Mouse (Mus musculus) liver, postnatal 0 days (tissue): Measurements from ENCODE around the gene Adgrl4. TPM values are rescaled to one million over a fixed set of nuclear protein-coding genes. Genes with fewer than 3 reads are reported as not detected.

Source experiments
- ATAC-seq: fragments of 200-750 bp; cut with Nextera tagmentation; 2 replicates; pipeline ENCODE4 v1.8.0; 2017; ENCODE audit warnings: mild to moderate bottlenecking, moderate library complexity
- DNase-seq: peaks from one replicate; pipeline ENCODE4 v3.0.0-alpha.2; 2016
- H3K27ac ChIP-seq: fragments of 300-500 bp; sonication (generic); 2 replicates; pipeline ENCODE4 v1.5.1; 2014; ENCODE audit warnings: antibody characterized with exemption, moderate library complexity, mild to moderate bottlenecking, low read depth
- H3K27me3 ChIP-seq: fragments of 300-500 bp; sonication (generic); 2 replicates; pipeline ENCODE4 v1.6.1; 2014; ENCODE audit warnings: low read length, control low read depth, mixed read lengths; ENCODE audit not compliant: insufficient read depth
- H3K36me3 ChIP-seq: fragments of 300-500 bp; sonication (generic); replicated peaks from 2 replicates; pipeline ENCODE4 v1.6.1; 2014; ENCODE audit warnings: mild to moderate bottlenecking, control low read depth, low read length, moderate library complexity, mixed read lengths; ENCODE audit not compliant: insufficient read depth
- H3K4me1 ChIP-seq: fragments of 300-500 bp; sonication (generic); 2 replicates; pipeline ENCODE4 v1.6.1; 2014; ENCODE audit warnings: antibody characterized with exemption, mild to moderate bottlenecking, control low read depth; ENCODE audit not compliant: insufficient read depth
- H3K4me2 ChIP-seq: fragments of 300-500 bp; sonication (generic); 2 replicates; pipeline ENCODE4 v1.6.1; 2014; ENCODE audit warnings: low read depth, mild to moderate bottlenecking, low read length, moderate library complexity, mixed read lengths
- H3K4me3 ChIP-seq: fragments of 300-500 bp; sonication (generic); 2 replicates; pipeline ENCODE4 v1.5.1; 2014; ENCODE audit warnings: low read depth, low read length
- H3K9ac ChIP-seq: fragments of 300-500 bp; sonication (generic); replicated peaks from 2 replicates; pipeline ENCODE4 v1.6.1; 2014; ENCODE audit warnings: mild to moderate bottlenecking, moderate library complexity
- H3K9me3 ChIP-seq: fragments of 300-500 bp; sonication (generic); 2 replicates; pipeline ENCODE4 v1.6.1; 2016; ENCODE audit warnings: mild to moderate bottlenecking, control low read depth, low read length, mixed read lengths
- CTCF ChIP-seq: sonication (generic); IDR thresholded peaks from 2 replicates; pipeline ENCODE4 v1.5.1; 2016; ENCODE audit warnings: antibody characterized with exemption, low read depth
- EP300 ChIP-seq: IDR thresholded peaks from 2 replicates; pipeline ENCODE4 v1.6.1; 2016; ENCODE audit warnings: antibody characterized with exemption, low read depth, mild to moderate bottlenecking
- WGBS: fragments of 180-500 bp; shearing (Covaris S2); extraction: QIAGEN DNeasy Blood & Tissue Kit; methylation state at CpG from one replicate; pipeline ENCODE4 v1.1.7; 2014; ENCODE audit not compliant: insufficient replicate concordance; 5-methylcytosine and 5-hydroxymethylcytosine counted together
- polyA plus RNA-seq: library from polyadenylated mRNA; unstranded; fragments of >200 nt; fragmentation: Nextera tagmentation; extraction: Ambion mirVana; gene quantifications from 2 replicates; pipeline ENCODE4 v1.2.1, GENCODE M21; 2015

Adgrl4 gene
- polyA plus RNA-seq, 1 experiment from 2014 or later: 6.5 TPM

DNA sequence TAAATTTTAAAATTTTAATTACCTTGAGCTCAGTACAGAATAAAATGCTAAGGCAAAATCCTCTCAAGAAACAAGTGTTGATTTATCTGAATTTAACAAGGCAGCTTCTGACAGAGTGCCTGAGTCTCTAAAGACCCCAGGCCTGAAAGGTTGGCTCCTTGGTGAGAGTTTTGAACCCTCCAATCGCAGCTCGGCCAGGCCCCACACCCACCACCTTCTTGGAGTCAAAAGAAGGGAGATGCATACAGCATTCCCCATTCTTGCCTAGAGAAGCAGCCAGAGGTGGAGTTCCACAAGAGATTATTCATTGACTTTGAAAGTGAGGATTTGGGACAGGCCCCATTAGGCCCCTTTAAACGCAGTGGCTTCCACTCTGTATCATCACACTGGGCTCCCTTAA is 129.9 kb downstream of the Adgrl4 start:
- DNase-seq (no peak), ATAC-seq (no peak)
- no peak overlapping the region for H3K4me2 ChIP-seq
- no peaks in the 10 kb centered on the region for H3K27me3 ChIP-seq
- H3K27ac ChIP-seq: no peak overlapping the region
- no peaks in the 10 kb centered on the region for H3K4me1 ChIP-seq
- 53% methylated on average over 3 of the region's 3 CpGs for WGBS
- no peak overlapping the region for H3K4me3 ChIP-seq
- H3K9me3 ChIP-seq: no peaks in the 10 kb centered on the region
- no peak overlapping the region for H3K9ac ChIP-seq
- no peak for TF ChIP-seq CTCF
- TF ChIP-seq EP300: no peak
- H3K36me3 ChIP-seq: no peaks in the 10 kb centered on the region

DNA sequence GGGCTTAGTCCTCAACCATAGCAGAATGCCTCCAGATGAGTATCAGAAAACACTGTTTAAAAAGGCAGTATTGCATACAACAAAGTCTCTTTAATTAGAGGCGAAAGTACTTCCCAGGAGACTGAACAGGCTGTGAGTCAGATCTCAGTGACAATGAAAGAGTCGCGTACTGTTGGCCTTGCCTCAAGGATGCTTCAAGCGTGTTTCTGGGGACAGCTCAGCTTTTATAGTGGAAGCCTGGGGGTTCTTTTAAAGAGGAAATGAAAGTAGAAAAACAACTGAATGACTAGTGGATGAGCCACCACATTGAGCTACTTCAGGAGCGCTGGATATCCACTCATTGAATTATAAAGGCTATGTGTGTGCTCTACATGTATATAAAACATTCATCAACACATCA is 134.4 kb downstream of the Adgrl4 start:
- WGBS: 82% methylated on average over 5 of the region's 5 CpGs

DNA sequence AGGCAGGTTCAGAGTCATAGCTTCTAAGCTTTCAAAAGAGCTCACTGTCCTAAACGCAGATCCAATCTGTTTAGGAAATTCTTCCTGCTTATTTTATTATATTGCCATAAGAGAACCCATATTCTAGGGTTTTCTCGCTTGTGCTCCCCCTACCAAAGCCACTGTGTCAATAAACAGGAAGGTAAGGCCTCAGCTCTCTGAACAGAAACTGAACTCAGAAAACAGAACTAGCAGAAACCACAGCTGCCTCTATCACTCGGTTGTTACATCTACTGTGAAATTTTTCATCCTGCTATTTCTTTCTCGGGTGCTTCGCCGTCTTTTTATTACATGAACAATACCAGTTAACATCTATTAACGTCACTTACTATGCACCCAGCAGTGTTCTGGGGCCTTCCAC is 137.6 kb downstream of the Adgrl4 start:
- Histone ChIP-seq H3K4me2 (no peak overlapping the region), H3K36me3 (no peaks in the 10 kb centered on the region), H3K9ac (no peak overlapping the region), H3K4me1 (no peaks in the 10 kb centered on the region), H3K9me3 (no peaks in the 10 kb centered on the region), H3K27me3 (no peaks in the 10 kb centered on the region), H3K27ac (no peak overlapping the region), H3K4me3 (no peak overlapping the region)
- TF ChIP-seq EP300 (no peak), CTCF (no peak)
- WGBS: 49% methylated on average over 7 of the region's 7 CpGs
- ATAC-seq (no peak), DNase-seq (no peak)

More for the DNA sequence above, 134.4 kb downstream of the Adgrl4 start:
- H3K9ac ChIP-seq: no peak overlapping the region
- H3K27ac ChIP-seq: no peak overlapping the region
- H3K4me2 ChIP-seq: no peak overlapping the region
- DNase-seq: no peak
- H3K4me1 ChIP-seq: no peaks in the 10 kb centered on the region
- H3K27me3 ChIP-seq: no peaks in the 10 kb centered on the region
- no peaks in the 10 kb centered on the region for H3K36me3 ChIP-seq
- no peak for TF ChIP-seq CTCF
- no peak for TF ChIP-seq EP300
- no peaks in the 10 kb centered on the region for H3K9me3 ChIP-seq
- H3K4me3 ChIP-seq: no peak overlapping the region
- no peak for ATAC-seq

DNA sequence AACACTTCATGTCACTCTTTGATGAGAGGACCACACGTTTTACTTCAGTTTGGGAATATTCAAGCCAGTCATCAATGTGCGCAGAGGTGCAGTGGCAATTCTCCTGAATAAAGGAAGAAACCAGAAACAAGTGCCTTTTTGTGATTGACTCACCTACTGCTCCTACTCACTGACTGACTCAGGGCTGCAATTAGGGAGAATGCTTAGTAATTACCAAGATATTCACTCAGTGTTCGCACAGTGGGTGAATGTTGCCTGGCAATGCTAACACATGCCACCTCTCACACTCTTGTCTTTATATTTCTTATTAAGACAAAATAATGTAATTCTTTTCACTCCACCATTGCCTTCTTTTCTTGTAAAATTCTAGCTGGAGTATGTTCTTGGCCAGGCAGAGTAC is 138.5 kb downstream of the Adgrl4 start:
- WGBS: 78% methylated on average over 3 of the region's 3 CpGs

GRCm38 (mm10) chr3:151591904-151592303 is 154.2 kb downstream of the Adgrl4 start:
- H3K9me3 ChIP-seq: no peaks in the 10 kb centered on the region
- H3K9ac ChIP-seq: no peak overlapping the region
- no peak for DNase-seq
- no peak overlapping the region for H3K4me2 ChIP-seq
- no peaks in the 10 kb centered on the region for H3K27me3 ChIP-seq
- H3K27ac ChIP-seq: no peak overlapping the region
- no peak overlapping the region for H3K4me3 ChIP-seq
- H3K4me1 ChIP-seq: no peaks in the 10 kb centered on the region
- no peaks in the 10 kb centered on the region for H3K36me3 ChIP-seq
- TF ChIP-seq CTCF (no peak), EP300 (no peak)
- ATAC-seq: no peak

More for the DNA sequence above, 138.5 kb downstream of the Adgrl4 start:
- H3K4me2 ChIP-seq: no peak overlapping the region
- no peaks in the 10 kb centered on the region for H3K9me3 ChIP-seq
- H3K36me3 ChIP-seq: no peaks in the 10 kb centered on the region
- H3K4me3 ChIP-seq: no peak overlapping the region
- TF ChIP-seq EP300 (no peak), CTCF (no peak)
- ATAC-seq (no peak), DNase-seq (no peak)
- H3K9ac ChIP-seq: no peak overlapping the region
- H3K27me3 ChIP-seq: no peaks in the 10 kb centered on the region
- H3K4me1 ChIP-seq: no peaks in the 10 kb centered on the region
- no peak overlapping the region for H3K27ac ChIP-seq
